Mouse (Mus musculus) olfactory bulb, adult 2 months (tissue): ENCODE results near the gene Tomm20l.

Source experiments
- CTCF ChIP-seq: fragments of 200-500 bp; IDR thresholded peaks from 2 replicates; pipeline ENCODE4 v1.5.1; 2012; ENCODE audit warnings: low read depth, mild to moderate bottlenecking, low read length, moderate library complexity; ENCODE audit not compliant: insufficient read depth
- POLR2A ChIP-seq: fragments of 200-500 bp; IDR thresholded peaks from 2 replicates; pipeline ENCODE4 v1.6.1; 2012; ENCODE audit warnings: mild to moderate bottlenecking, low read depth, low read length, moderate library complexity; ENCODE audit not compliant: insufficient read depth

DNA sequence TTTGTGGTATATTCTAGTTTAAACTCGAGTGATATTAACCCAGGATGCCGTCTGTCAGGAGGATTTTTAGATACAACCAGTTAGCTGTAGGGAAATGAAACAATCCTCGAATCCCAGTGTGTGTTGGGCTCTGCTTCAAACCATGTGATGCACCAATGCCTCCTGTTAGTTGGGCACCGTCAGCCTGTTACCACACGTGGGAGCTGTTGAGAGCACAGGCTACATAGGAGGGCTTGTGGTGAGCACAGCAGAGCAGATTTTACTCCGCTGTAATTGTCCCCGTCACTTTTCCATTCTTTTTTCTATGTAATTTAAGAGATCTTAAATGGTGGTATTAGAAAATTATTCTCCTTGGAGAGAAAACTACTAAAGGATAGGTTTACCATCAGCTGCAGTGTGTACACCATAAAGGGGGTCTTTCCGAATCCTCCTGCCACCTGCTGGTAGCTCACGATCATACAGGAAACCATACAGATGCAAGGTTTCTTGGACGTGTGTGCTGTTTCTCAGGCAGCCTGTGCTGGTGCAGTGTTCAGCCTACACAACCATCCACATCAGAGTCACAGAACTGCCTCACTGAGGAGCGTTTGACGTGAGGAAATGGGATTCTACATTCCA is 38.0 kb upstream of the Tomm20l start:
- no peak for TF ChIP-seq CTCF
- no peak for TF ChIP-seq POLR2A
